Mouse (Mus musculus): ENCODE data around the gene Cct8. TPM values are rescaled to one million over a fixed set of nuclear protein-coding genes. Genes with fewer than 3 reads are reported as not detected.

Gene Cct8
- total RNA-seq, 2 experiments from 2014 or later, result 175 to 180 TPM

DNA sequence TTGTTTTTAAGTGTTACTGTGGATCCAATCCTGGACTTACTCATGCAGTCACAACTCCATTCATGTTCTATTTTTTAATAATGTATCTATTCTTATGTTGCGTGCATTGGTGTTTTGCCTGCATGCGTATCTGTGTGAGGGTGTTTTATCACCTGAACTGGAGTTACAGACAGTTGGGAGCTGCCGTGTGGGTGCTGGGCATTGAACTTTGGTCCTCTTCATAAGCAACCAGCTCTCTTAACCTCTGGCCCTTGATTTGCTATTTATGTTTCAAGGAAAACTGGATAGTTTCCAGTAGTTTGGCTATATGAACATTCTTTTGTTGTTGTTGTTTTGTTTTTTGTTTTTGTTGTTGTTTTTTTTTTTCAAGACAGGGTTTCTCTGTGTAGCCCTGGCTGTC lies 50.1 kb downstream of the Cct8 start:
- DNase-seq (ENCODE audit: low spot score in 2 of 2), result no peak

DNA sequence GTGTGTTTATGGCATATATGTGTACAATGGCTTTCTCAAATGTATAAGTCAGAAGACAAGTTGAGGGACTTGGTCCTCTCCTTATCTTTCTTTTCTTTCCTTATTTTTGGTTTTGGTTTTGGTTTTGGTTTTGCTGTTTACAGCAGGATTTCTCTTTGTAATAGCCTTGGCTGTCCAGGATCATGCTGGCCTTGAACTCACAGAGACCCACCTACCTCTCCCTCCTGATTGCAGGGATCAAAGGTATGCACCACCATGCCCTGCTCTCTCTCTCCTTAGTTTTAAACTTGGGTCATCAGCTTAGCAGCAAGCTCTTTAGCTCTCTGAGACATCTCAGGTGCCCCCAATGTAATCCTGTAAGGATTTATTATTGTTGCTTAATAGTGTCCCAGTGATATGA lies 50.6 kb downstream of the Cct8 start:
- DNase-seq (ENCODE audit: low spot score in 2 of 2), result no peak

GRCm38 (mm10) chr16:87444071-87444470 lies 51.6 kb downstream of the Cct8 start:
- DNase-seq (ENCODE audit: low spot score in 2 of 2), result no peak

- DNase-seq (ENCODE audit: low spot score in 2 of 2), result no peak
These were observed 52.4 kb downstream of the Cct8 start for GRCm38 (mm10) chr16:87443245-87443644.

DNA sequence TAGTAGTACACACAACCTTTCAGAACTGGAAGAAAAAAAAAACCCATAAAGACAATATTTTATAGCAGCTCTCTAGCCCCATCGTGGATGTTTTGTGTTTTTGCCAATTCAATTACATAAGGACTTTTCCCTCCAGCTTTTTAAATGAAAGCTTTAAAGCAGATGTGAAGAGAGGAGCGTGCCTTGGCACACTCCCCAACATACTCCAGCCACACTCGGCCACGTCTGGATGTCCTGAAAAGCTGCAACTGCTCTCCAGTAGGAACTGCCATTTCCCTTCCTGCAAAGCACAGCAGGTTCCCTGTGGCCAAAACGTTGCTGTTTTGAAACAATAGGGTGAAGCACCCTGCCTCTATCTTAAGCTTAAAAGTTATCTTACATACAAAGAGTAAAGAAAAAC lies 53.4 kb downstream of the Cct8 start:
- no peak for DNase-seq (ENCODE audit: low spot score in 2 of 2)

DNA sequence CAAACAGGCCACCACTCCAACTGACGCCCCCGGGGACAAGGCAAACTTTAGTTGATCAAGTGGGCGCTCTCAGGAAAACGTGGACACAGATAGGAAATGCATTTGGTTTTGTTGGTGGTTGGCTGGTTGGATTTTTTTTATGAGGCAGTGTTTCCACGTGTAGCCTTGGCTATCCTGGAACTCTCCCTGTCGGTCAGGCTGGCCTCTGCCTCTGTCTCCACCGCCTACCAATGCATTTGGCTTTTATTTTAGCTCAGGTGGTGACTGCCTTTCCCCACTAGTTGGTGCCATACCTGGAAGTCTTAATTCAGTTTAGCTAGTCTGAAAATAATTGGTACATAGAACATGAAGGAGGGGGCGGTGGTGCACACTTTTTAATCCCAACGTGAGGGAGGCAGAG lies 54.6 kb downstream of the Cct8 start:
- no peak for DNase-seq (ENCODE audit: low spot score in 2 of 2)

GRCm38 (mm10) chr16:87440184-87440686 lies 55.4 kb downstream of the Cct8 start, which contains the start of gene Rwdd2b:
Gene Rwdd2b, minus strand, starts transcription at chr16:87440573.
- peak; percentile 91 to 96 for DNase-seq (ENCODE audit: low spot score in 2 of 2)

GRCm38 (mm10) chr16:87438697-87439096 lies 57.0 kb downstream of the Cct8 start:
- no peak for DNase-seq (ENCODE audit: low spot score in 2 of 2)

DNA sequence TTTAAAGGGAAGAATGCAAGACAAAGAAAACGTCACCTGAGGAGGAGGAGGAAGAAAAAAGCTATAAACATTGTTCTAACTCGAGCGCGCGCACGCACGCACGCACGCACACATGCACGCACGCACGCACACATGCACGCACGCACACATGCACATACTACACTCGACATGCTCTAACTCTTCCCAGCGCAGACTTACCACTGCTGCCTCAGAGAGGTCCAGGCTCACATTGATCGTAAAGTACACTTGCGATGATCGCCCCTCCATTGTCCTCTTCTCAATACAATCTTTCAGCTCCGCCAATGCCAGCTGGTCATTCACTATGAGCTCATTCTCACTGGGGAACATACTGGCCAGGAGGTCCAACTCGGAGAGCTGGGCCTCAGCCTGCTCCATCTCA lies 58.6 kb downstream of the Cct8 start:
- DNase-seq (ENCODE audit: low spot score in 2 of 2), result no peak

DNA sequence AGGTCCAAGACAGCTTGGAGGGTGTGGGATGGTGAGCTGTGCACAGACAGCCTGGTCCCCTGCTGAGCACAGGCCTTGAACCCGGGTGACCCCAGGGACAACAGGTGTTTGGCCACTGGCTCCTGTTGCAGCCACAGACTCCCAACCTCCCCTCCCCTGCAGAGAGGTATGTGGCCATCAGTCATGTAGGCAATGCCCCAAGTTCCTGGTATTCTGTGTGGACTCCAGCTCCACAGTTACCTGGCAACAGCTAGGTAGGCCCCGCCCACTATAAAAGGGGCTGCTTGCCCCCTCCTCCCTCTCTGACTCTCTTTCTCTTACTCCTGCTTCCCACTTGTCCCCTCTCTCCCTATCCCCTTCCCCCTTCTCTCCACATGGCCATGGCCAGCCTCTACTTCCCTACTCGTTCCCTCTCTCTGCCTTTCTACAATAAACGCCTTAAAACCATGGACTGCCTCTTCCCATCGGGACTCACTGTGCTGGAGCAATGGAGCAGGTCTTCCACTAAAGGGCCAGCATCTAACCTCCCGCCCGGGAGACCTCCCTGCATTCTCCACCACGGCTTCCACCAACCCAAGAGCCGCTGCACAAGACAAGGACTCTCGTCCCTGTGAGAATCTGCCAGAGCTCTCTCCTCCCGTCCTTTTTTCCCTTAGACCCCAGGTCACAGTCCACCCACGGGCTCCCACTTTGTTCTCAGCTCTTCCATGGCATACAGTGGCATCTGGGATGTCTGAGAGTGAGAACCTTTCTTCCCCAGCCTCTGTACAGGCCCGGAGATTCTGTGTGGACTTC lies 60.1 kb downstream of the Cct8 start:
- no peak for DNase-seq (ENCODE audit: low spot score in 2 of 2)

GRCm38 (mm10) chr16:87434946-87435345 lies 60.7 kb downstream of the Cct8 start:
- no peak for DNase-seq (ENCODE audit: low spot score in 2 of 2)

- no peak for DNase-seq (ENCODE audit: low spot score in 2 of 2)
These were observed 61.4 kb downstream of the Cct8 start for GRCm38 (mm10) chr16:87434266-87434665.

Other genes starting within 250 kb of the Cct8 start
- gene N6amt1, start 141.7 kb downstream of the Cct8 start, total RNA-seq (2021), result 10 to 100 TPM; 17.2 to 20.3 TPM
- 10 to 100 TPM; 43.5 to 44.2 TPM for gene Ltn1, start 63.3 kb downstream of the Cct8 start, total RNA-seq (2021)
- 10 to 100 TPM in 1 of 2 experiments, 1 to 10 TPM in 1; 9.6 to 10.6 TPM for gene Rwdd2b, start 55.3 kb downstream of the Cct8 start, total RNA-seq (2021)
- gene Usp16, start 41.2 kb downstream of the Cct8 start, total RNA-seq (2021), result 10 to 100 TPM; 32.4 to 36.7 TPM
- gene Map3k7cl, start 57.5 kb upstream of the Cct8 start, total RNA-seq (2021), result under 1 TPM in 1 of 2 experiments, not detected in 1; 0.32 TPM
- 10 to 100 TPM; 11.8 to 12.2 TPM for gene Bach1, start 203.1 kb upstream of the Cct8 start, total RNA-seq (2021)

Measured in layer of hippocampus, adult 18-20 months (tissue).